Mouse (Mus musculus) embryonic fibroblast, embryonic 13.5 days (primary cell): ENCODE results near the gene Gm20509.

Source experiments
- CTCF ChIP-seq: IDR thresholded peaks from 2 replicates; pipeline ENCODE4 v1.5.1; 2011; ENCODE audit warnings: mild to moderate bottlenecking, control low read depth, low read length, moderate library complexity, borderline replicate concordance; ENCODE audit not compliant: insufficient read depth
- POLR2A ChIP-seq: IDR thresholded peaks from 2 replicates; pipeline ENCODE4 v1.6.1; 2011; ENCODE audit warnings: low read depth, mild to moderate bottlenecking, control low read depth, low read length, moderate library complexity

GRCm38 (mm10) chr9:73159265-73159664 lies 57.0 kb downstream of the Gm20509 start:
- TF ChIP-seq CTCF (no peak), POLR2A (no peak)
